Mouse (Mus musculus): ENCODE measurements around the gene Marveld3.

Marveld3 gene

DNA sequence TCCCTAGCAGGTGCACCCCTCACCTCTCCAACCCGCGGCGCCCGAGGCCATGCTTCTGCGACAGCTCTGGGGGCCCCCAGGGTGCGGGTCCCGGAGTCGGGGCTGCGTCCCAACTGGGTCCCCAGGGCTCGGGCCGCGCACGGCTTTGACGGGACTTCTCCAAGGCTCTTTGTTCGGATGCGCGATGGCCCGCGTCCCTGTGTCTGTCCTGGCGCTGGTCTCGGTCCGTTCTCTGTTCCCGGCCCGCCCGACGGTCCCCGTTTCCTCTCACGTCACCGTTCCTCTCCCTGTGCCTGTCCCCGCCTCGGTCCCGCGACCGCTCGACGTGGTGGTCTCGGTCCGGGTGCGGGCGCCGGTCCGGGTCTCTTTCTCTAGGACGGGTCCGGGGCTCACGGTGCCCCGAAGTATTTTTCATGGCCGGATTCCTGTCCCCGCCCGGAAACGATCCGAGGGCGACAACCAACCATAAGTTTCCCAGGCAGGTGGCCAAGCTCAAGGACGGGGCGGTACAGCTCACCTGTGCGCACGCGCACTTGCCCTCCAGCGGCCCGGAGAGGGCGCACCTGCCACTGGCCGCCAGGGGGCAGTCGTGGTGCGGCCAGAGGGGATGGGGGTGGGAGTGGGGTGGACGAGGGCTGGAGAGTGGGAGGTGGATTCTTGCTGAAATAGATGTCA lies at the start of gene Marveld3:
TSS of gene Marveld3 (minus strand) at position 511 of the 675 bp plus-strand sequence.
- DNase-seq = peak; percentile 33

DNA sequence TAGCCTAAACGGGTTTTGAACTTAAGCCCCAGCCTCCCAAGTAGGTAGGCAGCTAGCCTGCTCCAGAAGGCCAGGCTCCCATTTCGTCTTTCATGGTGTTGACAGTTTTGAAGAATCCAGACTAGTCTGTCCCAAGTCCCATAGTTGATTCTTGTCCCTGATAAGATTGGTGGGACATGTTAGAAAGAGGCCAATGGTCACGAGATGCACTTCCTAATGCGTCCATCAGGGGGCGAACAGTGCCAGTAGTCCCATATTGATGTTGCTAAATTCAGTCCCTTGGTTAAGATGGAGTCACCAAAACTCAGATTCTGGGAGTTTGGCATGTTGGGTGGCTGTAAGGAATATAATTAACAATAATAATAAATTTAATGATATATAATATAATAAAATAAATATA lies 48.9 kb upstream of the Marveld3 start:
- peak; percentile 25 for DNase-seq

DNA sequence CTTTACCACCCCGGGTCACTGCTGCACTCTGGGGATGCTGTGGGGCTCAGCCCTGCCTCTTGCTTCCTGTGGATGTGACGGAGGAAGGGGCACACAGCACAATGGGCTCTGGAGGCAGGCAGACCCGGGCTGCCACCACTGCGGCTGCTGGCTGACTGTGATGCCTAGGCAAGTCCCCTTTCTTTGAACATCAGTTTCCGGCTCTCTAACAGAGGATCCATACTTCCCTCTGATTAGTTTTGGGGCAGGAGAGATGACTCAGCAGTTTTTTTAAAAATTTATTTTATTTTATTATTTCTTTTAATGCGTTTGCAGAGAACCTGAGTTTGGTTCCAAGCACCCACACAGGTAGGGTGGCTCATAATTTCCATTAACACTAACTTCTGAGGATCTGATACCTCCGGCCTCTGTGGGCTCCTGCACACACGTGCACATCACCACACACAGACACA lies 47.0 kb upstream of the Marveld3 start:
- no peak for DNase-seq

DNA sequence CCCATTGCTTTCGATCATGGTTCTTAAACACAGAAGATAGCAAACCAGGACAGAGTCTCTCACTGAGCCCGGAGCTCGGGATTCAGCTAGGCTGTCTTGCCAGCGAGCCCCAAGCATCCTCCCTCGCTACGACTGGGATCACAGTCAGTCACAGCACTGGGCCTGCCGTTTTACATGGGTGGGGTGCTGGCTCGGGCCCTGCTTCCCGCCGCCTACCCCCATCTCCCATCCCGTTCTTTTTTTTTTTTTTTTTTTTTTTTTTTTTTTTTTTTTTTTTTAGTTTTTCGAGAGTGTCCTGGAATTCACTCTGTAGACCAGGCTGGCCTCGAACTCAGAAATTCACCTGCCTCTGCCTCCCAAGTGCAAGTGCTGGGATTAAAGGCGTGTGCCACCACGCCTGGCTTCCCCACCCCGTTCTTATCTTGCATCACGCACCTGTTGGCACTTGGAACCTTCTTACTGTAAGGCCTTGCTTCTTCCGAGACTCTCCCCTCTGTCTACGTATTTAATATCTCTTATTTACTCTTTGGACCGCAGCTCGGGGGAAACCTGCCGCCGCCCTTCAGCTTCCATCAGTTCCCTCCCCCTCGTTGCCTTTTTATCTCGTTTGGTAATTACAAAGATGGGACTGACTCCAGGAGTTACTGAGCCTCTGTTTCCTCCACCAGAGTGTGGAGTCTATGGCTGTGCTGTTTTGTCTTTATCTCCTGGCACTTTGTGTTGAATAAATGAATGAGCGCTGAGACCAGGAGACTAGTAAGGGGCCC lies 46.4 kb upstream of the Marveld3 start:
- DNase-seq = no peak

DNA sequence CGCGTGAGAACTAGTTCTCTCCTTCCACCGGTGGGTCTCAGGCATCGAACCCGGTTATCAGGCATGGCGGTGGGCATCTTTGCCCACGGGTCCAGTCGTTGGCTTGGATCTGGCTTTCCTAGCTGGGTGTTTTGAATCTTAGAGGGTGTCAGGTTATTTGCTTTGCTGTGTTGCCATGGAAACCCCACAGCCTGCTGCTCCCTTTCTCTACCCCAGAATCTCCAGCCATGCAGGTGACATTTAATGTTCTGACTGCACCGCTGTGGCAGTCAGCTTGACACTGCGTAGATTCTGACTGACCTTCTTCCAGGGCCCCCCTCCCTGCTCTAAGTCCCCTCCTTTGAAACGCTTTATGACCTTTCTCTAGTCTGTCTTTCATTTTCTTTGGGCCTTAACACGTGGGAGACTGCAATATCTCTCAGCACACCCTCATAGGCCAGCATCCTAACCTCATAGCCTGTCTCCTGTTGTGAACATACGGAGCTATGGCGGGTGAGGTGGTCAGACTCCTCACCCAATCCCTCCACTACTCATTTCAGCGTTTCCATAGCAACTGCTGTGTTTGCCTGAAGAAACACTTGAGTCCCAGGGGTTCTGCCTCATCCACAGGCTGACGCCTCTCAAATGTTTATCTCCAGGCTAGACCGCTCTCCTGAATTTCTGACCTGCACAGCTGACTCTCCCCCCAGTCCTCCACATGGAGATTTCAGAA lies 44.5 kb upstream of the Marveld3 start:
- DNase-seq = no peak

DNA sequence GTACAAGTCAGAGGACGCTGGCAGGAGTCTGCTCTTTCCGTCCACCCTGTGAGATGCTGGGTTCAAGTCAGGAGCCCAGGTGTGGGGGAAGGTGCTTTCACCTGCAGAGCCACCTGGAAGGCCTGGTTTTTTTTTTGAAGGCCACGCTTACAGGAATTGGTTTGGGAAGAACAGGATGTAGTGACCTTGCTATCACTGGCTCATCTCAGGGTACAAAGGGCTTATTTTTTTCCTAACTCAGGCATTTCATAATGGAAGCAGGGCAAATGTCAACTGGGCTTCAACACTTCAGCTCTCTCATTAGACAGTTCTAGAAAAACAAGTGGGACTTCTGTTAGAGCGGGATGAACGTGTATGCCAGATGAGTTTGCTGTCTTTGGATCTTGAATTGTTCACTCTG lies 42.3 kb upstream of the Marveld3 start:
- DNase-seq = no peak

DNA sequence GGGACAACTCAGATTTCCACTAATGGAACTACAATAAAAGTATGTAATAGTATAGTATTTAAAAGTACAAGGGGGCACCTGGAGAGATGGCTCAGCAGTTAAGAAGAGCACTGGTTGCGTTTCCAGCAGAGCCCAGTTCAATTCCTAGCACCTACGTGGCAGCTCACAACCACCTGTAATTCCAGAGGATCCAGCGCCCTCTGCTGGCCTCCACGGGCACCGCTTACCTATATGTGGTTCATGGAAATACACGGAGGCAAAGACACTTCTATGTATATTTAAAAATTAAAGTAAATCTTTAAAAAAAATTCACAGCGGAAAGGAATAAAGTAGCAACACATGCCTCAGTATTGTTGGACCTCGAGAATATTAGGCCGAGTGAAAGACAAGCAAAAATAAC lies 41.0 kb upstream of the Marveld3 start:
- DNase-seq = peak; percentile 22

DNA sequence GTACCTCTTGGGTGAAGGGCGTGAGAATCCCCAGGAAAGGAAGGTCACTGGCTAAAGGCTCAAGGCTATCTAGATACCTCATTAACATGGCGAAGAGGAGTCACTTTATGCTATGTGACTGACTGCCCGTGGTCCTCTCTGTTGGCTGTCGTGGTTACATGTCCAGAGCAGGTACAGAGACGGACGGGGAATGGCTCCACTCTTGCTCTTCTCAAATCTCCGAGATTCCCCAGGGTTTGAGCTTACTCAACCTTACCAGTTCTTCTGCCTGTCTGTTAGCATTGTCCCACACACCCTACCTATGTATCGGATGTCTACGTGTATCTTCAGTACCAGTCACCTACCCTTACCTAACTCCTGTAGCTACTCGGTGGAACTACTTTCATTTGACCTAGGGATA lies 38.0 kb upstream of the Marveld3 start:
- DNase-seq = no peak

DNA sequence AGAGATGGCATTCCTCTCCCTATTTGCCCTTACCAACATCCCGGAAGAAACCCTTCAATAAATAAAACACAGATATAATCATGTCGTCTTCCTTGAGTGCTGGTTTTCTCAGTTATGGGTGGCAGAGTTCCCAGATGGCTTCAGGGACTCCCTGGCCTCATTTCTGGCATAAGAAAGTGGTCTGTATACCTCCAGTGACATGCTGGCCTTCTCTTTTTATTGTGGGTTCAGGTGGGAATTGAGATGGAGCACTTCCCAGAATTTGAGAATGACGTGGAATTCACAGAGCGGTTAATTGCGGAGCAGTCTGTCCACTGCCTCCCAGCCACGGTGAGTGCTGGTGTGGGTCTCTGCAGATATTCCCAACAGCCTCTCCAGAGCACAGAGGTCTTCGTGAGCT lies 36.1 kb upstream of the Marveld3 start:
- DNase-seq = no peak

DNA sequence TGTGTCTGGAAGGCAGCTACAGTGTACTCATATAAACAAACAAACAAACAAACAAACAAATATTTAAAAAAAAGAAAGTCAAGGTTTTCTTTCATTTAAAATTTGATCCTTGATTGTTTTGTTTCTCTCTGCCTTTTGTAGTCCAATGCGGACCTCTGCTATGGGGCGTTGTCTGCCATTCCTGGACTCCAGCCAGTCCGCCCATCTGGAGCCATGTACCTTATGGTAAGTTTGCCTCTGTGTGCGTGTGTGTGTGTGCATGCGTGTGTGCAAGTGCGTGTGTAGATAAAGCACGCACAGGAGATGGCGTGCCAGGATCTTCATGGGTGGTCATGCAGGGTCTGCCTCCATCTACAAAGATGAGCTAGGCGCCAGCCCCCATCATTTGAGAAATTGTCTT lies 35.4 kb upstream of the Marveld3 start:
- DNase-seq = no peak

DNA sequence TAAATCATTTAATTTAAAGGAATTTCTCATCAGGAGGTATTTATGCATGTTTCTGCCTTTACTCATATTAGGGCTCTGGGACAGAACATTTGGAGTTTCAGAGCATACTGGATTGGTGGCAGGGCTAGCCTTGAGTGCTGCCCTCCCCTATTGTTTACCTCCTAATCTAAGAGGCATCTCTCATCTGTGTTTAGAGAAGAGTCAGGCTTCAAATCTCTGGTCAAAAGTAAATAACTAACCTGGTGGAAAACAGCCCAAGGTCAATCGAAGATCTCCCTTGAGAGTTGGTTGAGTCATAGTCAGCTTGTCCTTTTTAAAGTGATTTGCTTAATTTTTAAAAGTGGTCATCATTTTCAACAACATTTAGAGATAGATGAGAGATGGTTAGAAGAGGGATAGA lies 30.9 kb upstream of the Marveld3 start:
- no peak for DNase-seq

DNA sequence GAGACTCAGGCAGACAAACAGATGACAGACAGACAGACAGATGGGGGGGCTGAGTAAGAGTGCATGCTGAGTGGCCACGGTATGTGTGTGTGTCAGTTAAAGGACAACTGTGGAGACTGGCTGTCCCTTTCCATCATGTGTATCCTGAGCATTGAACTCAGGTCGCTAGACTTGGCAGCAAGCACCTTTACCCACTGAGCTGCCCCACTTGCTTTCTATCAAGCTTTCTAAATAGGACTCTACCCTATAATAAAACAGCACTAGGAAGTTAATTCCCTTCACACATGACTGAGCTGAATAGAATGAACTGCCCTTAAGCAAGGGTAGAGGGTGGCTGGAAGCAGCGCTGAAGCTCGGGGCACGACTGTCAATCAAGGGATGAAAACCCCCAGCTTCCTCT lies 30.2 kb upstream of the Marveld3 start:
- DNase-seq = no peak

DNA sequence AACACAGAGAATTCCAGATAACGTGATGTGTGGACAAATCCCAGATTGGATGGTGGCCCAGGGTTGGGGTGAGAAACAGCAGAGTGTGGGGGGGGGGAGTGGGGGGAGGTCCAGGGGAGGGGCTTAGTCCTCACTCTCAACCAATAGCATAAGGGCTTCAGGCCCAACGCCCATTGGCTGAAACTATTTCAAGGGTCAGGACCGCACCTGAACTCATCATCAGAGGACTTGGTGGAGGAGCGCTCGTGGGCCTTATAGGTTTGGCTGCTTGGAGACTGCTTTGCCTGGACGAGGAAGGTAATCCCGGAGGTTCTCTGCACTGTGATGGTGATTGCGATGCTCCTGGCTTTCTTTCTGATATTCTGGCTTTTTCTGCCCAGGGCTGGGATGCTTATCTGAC lies 28.2 kb upstream of the Marveld3 start, which contains the start of gene Tat:
TSS of gene Tat (plus strand) at position 214 of the 400 bp plus-strand sequence.
- DNase-seq = no peak

DNA sequence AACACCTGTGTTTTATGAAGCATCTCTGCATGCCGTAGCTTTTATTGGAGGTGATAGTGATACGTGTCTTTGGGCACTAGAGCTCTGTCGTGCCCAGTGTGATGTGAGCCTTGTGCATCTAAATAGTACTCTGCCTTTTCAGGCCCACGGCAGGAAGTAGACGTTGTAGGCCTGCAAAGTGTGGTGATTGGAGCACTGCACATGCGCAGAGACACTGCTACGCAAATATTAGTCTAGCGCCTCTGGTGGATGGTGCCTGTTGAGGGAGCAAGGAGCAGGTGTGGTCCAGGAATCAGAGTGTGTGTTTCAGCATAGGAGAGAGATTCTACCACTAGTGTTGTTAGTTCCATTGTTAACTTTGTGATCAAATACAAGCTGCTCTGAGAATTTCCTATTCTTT lies 27.1 kb upstream of the Marveld3 start:
- DNase-seq = no peak

DNA sequence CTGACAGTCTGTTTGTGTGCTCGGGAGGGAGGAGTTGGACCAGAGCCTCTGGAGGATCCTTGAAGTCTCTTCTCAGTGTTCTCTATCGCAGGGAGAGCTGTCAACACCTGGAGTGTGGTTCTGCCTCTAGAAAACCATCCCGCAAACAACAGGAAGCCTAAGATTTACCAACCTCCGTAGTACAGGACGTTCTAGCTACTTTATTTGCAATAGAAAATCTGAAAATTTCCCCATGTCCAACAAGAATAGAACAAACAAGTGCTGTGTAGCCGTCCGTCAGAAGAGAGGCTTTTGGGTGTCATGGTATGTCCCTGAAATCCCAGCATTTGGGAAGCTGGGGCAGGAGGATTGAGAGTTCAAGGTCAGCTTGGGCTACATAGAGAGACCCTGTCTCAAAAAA lies 25.8 kb upstream of the Marveld3 start:
- DNase-seq = no peak

DNA sequence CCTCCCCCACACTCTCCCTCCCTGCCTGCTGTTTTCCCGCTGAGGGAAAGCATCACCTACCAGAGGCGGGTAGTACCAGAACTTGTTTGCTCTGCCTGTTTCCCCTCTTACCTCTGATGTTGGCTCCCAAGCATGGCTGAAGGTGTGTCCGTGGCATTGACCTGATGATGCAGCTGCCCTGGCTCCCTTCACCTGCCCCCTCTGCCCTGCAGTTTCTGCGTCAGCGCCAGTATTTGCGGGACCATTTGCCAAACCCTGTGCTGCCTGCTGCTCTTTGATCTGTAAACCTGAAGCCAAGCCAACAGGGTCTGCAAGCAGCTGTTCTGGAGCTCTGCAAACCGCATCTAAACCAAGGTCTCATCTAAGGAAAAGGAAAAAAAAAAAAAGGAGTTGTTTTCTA lies 24.4 kb upstream of the Marveld3 start:
- DNase-seq = no peak

DNA sequence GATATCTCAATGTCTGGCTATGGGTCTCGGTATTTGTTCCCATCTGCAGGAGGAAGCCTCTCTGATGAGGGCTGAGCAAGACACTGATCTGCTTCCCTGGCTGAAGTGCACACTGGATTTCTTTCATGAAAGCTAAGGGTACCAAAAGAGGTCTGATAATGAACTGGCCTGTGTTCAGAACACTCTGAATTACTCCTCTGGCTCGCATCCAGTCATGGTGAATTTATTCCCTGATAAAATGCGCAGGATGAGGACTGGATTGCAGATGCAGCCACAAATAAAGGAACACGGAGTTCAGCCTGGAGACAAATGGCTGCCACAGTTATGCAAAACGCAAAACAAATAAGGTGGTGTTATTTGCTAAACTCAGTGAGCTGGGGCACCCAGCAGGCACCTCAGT lies 21.9 kb upstream of the Marveld3 start:
- no peak for DNase-seq

DNA sequence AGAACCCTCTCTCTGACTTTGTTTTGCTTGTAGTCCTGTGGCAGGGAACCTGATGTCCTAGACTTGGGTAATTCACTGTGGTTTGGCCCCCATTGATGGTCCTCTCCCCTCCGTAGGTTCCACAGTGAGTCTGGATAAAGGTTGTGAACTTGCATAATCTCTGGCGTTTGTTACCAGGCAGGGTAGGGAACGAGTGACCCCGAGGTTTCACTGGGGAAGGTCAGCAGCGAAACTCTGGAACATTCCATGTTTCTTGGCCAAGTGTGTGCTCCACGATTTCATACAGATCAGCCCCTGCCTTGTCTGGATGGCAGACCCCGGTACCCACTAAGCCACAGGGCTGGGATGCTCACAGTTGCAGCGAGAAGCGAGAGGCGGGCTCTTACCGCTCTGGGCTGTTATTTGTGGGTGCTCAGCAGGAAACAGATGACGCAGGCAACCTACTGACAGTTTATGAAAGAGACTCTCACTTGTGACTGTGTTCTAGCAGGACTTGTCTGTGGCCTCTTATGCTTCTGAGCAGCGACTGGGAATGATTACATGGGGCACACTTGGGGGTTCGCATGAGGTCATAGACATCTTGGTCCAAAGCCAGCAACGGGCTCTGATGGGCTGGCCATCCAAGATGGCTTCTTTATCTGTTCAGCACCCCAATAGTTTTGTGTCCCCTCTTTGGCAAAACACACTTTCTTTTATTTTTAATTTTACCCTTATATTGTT lies 20.5 kb upstream of the Marveld3 start:
- peak; percentile 24 for DNase-seq

DNA sequence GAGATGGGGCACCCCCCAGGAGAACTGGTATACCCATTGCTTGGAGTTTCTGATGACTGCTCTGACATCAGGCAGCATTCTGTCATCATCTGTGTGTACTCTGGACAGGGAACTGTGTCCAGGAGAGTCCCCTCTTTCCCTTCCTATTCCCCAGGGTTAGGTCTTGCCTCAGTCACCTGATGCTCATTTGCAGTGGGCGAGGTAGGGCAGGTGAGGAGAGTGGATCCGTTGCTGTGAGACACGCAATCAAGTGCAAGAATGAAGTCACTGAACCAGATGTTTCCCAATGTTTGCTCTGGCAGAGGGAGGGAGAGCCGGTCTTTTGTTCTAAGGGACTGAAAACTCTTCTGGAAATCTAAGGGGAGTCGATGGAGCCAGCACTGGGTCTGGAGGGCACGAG lies 17.3 kb upstream of the Marveld3 start:
- DNase-seq = no peak

DNA sequence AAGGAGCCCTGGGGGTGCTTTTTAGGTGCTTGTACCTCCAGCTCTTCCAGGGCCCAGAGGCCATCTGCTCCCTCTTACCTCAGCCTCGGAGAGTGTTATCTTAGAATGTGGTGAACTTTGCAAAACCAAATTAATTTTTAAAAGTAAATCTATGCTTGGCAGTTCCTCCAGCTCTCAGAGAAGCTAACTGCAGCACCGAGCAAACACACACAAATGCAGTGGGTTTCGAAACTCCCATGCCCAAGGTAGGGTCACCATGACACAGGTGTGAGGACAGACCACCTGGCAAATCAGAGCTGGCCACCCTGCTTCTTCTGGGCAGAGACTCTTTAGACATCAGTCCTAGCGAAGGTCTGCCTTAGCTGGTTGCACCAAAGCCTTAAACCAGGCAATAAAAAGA lies 10.9 kb upstream of the Marveld3 start:
- DNase-seq = no peak

DNA sequence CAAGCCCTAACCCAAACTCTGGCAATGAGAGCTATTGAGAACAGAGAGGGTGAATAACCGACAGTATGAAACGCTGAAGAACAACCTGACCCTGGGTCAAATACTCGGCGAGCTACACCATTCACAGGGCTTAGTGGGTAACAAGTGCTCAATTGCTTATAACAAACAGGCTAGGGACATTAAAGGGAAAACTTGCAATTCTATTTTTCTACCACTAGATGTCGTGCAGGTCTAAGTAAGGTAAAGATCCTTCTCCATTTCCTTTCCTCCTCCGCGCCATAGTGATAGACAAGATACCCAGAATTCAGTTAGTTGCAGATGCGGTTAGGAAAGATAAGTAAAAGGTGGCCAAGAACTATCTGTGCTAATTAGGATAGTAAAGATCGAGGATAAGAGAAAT lies 8.3 kb upstream of the Marveld3 start:
- DNase-seq = no peak

DNA sequence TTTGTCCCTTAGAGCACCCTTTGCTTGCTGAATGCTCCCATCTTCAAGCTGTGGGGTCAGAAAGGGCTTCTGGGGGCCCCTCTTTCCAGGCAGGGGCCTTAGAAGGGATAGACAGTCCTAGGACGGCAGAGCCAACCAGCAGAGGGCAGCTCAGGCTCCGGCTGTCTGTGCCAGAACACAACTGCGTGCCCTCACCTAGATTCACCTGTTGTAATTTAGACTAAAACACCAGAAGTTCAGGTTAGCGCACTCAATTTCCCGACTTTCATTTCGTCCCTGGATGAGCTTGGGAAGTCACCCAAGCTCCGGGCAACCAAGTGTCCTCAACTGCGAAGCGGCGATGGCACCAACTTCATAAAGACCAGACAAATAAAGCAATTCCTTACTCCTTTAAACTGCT lies 6.8 kb upstream of the Marveld3 start:
- no peak for DNase-seq

DNA sequence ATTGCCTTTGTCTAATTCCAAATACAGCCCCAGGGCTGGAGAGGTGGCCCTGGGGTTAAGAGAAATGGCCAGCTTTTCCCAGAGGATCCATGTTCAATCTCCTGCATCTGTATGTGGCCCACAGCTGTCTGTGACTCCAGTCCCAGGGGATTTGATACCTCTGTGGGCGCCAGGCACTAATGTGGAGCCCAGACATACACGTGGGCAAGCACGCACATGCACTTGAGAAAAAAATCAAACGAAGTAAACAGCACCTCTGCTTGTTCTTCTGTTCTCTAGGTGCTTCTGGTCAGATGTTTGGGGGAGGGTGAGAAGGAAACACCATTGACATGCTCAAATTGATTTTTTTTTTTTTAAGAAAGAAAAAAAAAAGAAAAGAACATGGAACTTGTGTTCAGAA lies 2.1 kb upstream of the Marveld3 start:
- DNase-seq = no peak

Measured in thymus, postnatal 25 days (tissue).